Mouse (Mus musculus) retina, postnatal 7 days (tissue): ENCODE results near the gene Rps27.

ENCODE experiments used
- DNase-seq: peaks from one replicate; pipeline ENCODE4 v3.0.0-alpha.2; 2012; ENCODE audit warnings: low read depth, low spot score

The Rps27 gene

GRCm38 (mm10) chr3:90231507-90232333 is 18.3 kb upstream of the Rps27 start, which contains the start of gene Jtb:
Gene Jtb, plus strand, starts transcription at chr3:90231597.
- DNase-seq: peak; percentile 89

- DNase-seq: no peak
These were observed 17.6 kb upstream of the Rps27 start for GRCm38 (mm10) chr3:90231075-90231474.

- no peak for DNase-seq
These were observed 10.9 kb upstream of the Rps27 start for GRCm38 (mm10) chr3:90224331-90224730.

GRCm38 (mm10) chr3:90222941-90223340 is 9.5 kb upstream of the Rps27 start:
- no peak for DNase-seq

GRCm38 (mm10) chr3:90222455-90222854 is 9.0 kb upstream of the Rps27 start:
- no peak for DNase-seq

- no peak for DNase-seq
These were observed 7.7 kb upstream of the Rps27 start for GRCm38 (mm10) chr3:90221123-90221522.

GRCm38 (mm10) chr3:90220531-90220951 is 7.1 kb upstream of the Rps27 start:
- DNase-seq: no peak

- peak; percentile 31 for DNase-seq
These were observed 6.6 kb upstream of the Rps27 start for GRCm38 (mm10) chr3:90220088-90220487.

GRCm38 (mm10) chr3:90215825-90216380 is 2.5 kb upstream of the Rps27 start:
- DNase-seq: no peak

- DNase-seq: no peak
These were observed 669 bp upstream of the Rps27 start for GRCm38 (mm10) chr3:90213956-90214684.

- DNase-seq: no peak
These were observed 728 bp downstream of the Rps27 start for GRCm38 (mm10) chr3:90212723-90213122.

GRCm38 (mm10) chr3:90211475-90212398 is 1.7 kb downstream of the Rps27 start:
- DNase-seq: no peak

- DNase-seq: no peak
These were observed 3.4 kb downstream of the Rps27 start for GRCm38 (mm10) chr3:90209908-90210566.

GRCm38 (mm10) chr3:90208662-90209061 is 4.8 kb downstream of the Rps27 start:
- no peak for DNase-seq

- DNase-seq: no peak
These were observed 8.9 kb downstream of the Rps27 start for GRCm38 (mm10) chr3:90204582-90204981.

- DNase-seq: no peak
These were observed 9.8 kb downstream of the Rps27 start for GRCm38 (mm10) chr3:90203619-90204018.

- DNase-seq: no peak
These were observed 10.6 kb downstream of the Rps27 start for GRCm38 (mm10) chr3:90202884-90203283.

- no peak for DNase-seq
These were observed 15.9 kb downstream of the Rps27 start for GRCm38 (mm10) chr3:90197548-90197947.

- DNase-seq: no peak
These were observed 17.8 kb downstream of the Rps27 start for GRCm38 (mm10) chr3:90195644-90196043.

GRCm38 (mm10) chr3:90194759-90195158 is 18.7 kb downstream of the Rps27 start:
- no peak for DNase-seq
